Mouse (Mus musculus) kidney, embryonic 16.5 days (tissue): ENCODE data around the gene Maml3. TPM values are rescaled to one million over a fixed set of nuclear protein-coding genes. Genes with fewer than 3 reads are reported as not detected.
A peak's percentile ranks its signal among the peaks of the same experiment; 100 is the strongest.

Experiments used
- ATAC-seq: fragments of 200-750 bp; cut with Nextera tagmentation; 2 replicates; pipeline ENCODE4 v1.8.0; 2017; ENCODE audit warnings: moderate TSS enrichment; ENCODE audit not compliant: low FRiP score, low TSS enrichment
- H3K27ac ChIP-seq: fragments of 300-500 bp; sonication (generic); 2 replicates; pipeline ENCODE4 v1.5.1; 2014; ENCODE audit warnings: low read length
- H3K27me3 ChIP-seq: fragments of 300-500 bp; sonication (generic); 2 replicates; pipeline ENCODE4 v1.6.1; 2014; ENCODE audit warnings: low read length, control low read depth, mixed read lengths; ENCODE audit not compliant: insufficient read depth
- H3K36me3 ChIP-seq: fragments of 300-500 bp; sonication (generic); 2 replicates; pipeline ENCODE4 v1.6.1; 2014; ENCODE audit warnings: low read length, control low read depth, mixed read lengths; ENCODE audit not compliant: insufficient read depth
- H3K4me1 ChIP-seq: fragments of 300-500 bp; sonication (generic); 2 replicates; pipeline ENCODE4 v1.6.1; 2014; ENCODE audit warnings: low read length, control low read depth, mixed read lengths; ENCODE audit not compliant: insufficient read depth
- H3K4me2 ChIP-seq: fragments of 300-500 bp; sonication (generic); replicated peaks from 2 replicates; pipeline ENCODE4 v1.6.1; 2014; ENCODE audit warnings: low read depth, low read length
- H3K4me3 ChIP-seq: fragments of 300-500 bp; sonication (generic); 2 replicates; pipeline ENCODE4 v1.5.1; 2014; ENCODE audit warnings: mild to moderate bottlenecking, low read length
- H3K9ac ChIP-seq: fragments of 300-500 bp; sonication (generic); replicated peaks from 2 replicates; pipeline ENCODE4 v1.6.1; 2014; ENCODE audit warnings: low read length
- H3K9me3 ChIP-seq: fragments of 300-500 bp; sonication (generic); 2 replicates; pipeline ENCODE4 v1.6.1; 2016; ENCODE audit warnings: low read length, control low read depth
- WGBS: fragments of 180-500 bp; shearing (Covaris S2); extraction: QIAGEN DNeasy Blood & Tissue Kit; methylation state at CpG from one replicate; pipeline ENCODE4 v1.1.7; 2014; 5-methylcytosine and 5-hydroxymethylcytosine counted together
- polyA plus RNA-seq: library from polyadenylated mRNA; unstranded; fragments of >200 nt; fragmentation: Nextera tagmentation; extraction: Ambion mirVana; gene quantifications from 2 replicates; pipeline ENCODE4 v1.2.1, GENCODE M21; 2015

The Maml3 gene
- polyA plus RNA-seq, 1 experiment from 2014 or later: 6.7 TPM

DNA sequence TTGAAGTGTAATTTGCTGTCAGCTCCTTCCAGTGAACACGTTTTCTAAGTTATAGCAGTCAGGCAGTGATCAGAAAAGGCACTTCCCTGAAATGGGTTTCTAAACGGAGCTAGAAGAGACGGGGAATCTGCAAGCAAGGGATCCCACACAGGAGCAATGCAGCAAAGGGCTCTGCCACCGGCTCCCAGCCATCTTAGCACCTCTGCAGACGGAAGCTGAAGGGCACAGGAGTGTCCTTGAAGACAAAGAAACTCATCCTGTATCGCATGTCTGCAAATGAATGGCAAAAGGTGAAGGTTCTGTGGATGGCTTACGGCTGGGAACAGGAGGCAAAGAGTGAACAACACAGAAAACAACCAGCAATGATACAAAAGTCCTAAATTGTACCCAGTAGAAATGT is 319.1 kb downstream of the Maml3 start:
- no peaks in the 10 kb centered on the region for H3K27me3 ChIP-seq
- H3K4me3 ChIP-seq: no peak overlapping the region
- no peak overlapping the region for H3K9ac ChIP-seq
- WGBS: 76% methylated on average over 7 of the region's 7 CpGs
- no peak for ATAC-seq
- no peak overlapping the region for H3K27ac ChIP-seq
- H3K9me3 ChIP-seq: no peaks in the 10 kb centered on the region
- no peak overlapping the region for H3K4me2 ChIP-seq
- no peaks in the 10 kb centered on the region for H3K36me3 ChIP-seq
- peaks cover 16% of the 10 kb centered on the region for H3K4me1 ChIP-seq

DNA sequence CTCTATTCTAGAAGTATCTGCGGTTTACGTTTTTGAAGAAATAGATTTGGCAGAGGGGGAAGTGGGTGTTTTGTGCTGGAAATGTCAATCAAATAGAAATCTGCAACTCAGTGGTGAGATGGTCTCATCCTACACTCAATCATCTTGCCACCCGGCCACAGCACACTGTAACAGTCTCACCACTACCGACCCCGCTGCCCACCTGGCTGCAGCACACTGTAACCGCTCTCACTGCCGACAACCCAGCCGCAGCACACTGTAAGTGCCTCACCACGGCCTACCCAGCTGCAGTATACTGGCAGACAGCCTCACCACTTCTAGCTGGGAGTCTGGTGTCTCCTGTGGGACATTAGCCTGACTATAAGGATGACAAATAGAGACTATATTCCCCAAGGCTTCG is 322.7 kb downstream of the Maml3 start:
- no peak for ATAC-seq
- WGBS: 87% methylated on average over 10 of the region's 10 CpGs
- H3K4me3 ChIP-seq: no peak overlapping the region
- H3K9ac ChIP-seq: no peak overlapping the region
- peaks cover 19% of the 10 kb centered on the region for H3K4me1 ChIP-seq
- H3K9me3 ChIP-seq: no peaks in the 10 kb centered on the region
- no peak overlapping the region for H3K27ac ChIP-seq
- H3K27me3 ChIP-seq: no peaks in the 10 kb centered on the region
- H3K4me2 ChIP-seq: no peak overlapping the region
- H3K36me3 ChIP-seq: no peaks in the 10 kb centered on the region

DNA sequence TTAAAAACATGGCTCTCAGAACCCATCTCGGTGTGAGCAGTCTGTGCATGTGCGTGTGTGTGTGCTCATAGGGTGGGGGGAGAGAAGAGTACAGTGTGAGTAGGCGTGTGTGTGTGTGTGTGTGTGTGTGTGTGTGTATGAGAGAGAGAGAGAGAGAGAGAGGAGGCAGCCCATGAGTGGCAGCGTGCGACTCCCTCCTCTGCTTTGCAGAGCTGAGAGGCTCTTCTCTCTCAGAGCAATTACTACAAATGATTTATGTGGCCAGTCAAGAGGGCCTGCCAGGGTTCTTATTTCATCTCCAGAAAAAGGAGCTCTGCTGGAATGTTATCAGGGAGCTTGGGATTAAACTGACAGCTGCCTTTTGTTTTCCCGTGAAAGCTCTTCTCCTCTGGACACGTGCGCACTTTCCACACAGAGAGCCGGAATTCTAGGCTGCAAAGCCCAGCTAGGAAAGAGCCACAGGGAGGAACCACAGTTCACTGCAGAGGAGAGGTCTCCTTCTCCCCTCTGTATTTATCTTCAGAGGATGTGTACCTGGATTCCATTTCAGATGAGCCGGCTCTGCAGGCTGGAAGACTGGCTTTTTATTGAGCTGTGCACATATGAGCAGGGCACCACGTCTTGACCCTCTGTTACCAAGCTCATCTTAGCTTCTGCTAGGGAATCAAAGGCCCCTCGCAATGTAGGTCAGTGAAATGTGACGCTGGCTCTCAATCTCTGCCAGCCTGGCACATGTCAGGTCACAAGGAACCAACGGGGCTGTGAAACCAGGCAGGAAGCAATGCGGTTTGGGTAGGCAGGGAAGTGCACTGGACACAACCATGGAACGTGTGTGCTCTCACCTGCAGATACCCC is 325.9 kb downstream of the Maml3 start:
- Histone ChIP-seq H3K27ac (peak overlapping the region; percentile 69), H3K4me3 (no peak overlapping the region), H3K36me3 (no peaks in the 10 kb centered on the region), H3K4me2 (peak overlapping the region; percentile 19; the same call in 1 of the 2 replicates), H3K4me1 (peaks cover 19% of the 10 kb centered on the region), H3K9me3 (no peaks in the 10 kb centered on the region), H3K9ac (0 out of 2 replicates have a peak overlapping the region, but pooled peaks have one; percentile 18), H3K27me3 (no peaks in the 10 kb centered on the region)
- peak; percentile 87 for ATAC-seq
- WGBS: 8% methylated on average over 16 of the region's 16 CpGs

DNA sequence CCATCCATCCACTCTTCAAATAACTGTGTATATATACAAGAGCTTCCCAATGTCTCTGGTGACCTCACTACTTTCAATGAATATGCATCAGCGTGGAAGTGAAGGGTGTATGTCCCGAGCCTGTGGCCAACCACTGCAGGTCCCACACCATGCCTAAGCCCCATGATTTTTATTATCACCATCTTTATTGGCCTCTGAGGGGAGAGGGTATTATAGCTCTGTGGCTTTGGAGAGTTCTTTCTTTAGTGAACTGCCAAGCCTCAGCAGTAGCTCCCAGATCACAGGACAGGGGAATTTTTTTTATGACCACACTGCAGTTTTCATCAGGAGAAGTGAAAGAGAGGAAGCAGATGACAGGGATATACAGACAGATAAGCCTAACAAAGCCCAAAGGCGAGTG is 326.7 kb downstream of the Maml3 start:
- Histone ChIP-seq H3K36me3 (no peaks in the 10 kb centered on the region), H3K4me1 (peaks cover 19% of the 10 kb centered on the region), H3K27me3 (no peaks in the 10 kb centered on the region), H3K9me3 (no peaks in the 10 kb centered on the region), H3K4me2 (peak overlapping the region; percentile 19; the same call in 1 of the 2 replicates), H3K4me3 (no peak overlapping the region), H3K9ac (0 out of 2 replicates have a peak overlapping the region, but pooled peaks have one; percentile 18), H3K27ac (peak overlapping the region; percentile 69)
- 41% methylated on average over 3 of the region's 3 CpGs for WGBS
- ATAC-seq: no peak

DNA sequence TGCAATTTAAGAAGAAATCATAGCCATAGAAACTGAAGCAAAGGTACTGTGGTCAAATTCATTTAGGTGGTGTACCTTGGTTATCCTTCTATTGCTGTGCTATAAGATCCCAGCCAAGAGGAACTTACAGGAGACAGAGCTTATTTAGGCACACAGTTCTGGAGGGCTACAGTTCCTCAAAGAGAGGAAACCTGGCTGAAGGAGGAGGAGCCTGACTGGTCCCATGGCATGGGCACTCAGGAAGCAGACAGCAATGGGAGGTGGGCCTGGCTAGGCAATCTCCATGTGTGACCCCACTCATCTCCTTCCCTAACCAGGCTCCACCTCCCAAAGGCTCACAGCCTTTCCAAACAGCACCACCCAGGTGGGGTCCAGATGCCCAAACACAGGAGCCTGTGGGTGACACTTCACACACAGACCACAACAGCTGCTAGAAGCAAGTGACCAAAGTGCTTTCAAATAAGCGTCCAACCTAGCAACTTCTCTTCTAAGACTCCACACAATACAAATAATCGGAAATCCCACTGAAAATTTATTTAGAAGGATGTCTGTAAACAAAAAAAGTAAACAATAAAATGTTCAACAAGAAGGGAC is 328.8 kb downstream of the Maml3 start:
- no peak overlapping the region for H3K27ac ChIP-seq
- ATAC-seq: no peak
- H3K4me2 ChIP-seq: no peak overlapping the region
- H3K9ac ChIP-seq: no peak overlapping the region
- no peaks in the 10 kb centered on the region for H3K36me3 ChIP-seq
- peaks cover 25% of the 10 kb centered on the region for H3K4me1 ChIP-seq
- no peaks in the 10 kb centered on the region for H3K9me3 ChIP-seq
- 81% methylated on average over 2 of the region's 2 CpGs for WGBS
- H3K27me3 ChIP-seq: no peaks in the 10 kb centered on the region
- H3K4me3 ChIP-seq: no peak overlapping the region

DNA sequence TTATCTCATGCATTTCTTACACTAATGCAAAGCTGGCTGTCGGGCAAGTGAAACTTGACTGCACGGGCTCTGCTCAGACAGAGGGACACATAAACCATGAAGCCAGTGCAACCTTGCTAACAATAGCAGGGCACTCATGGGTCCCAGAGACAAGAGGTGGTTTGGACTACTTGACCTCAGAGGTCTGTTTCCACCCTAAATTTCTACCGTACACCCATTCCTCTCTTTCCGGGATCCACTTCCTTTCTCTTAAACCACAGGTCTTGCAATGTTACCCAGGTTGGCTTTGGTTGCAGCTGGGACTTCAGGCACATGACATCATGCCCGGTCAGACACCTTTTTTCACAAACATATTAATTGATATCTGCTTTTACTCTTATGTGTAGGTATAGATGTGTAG is 331.3 kb downstream of the Maml3 start:
- Histone ChIP-seq H3K4me1 (peaks cover 14% of the 10 kb centered on the region), H3K4me3 (no peak overlapping the region), H3K27ac (no peak overlapping the region), H3K4me2 (no peak overlapping the region), H3K9me3 (no peaks in the 10 kb centered on the region), H3K36me3 (no peaks in the 10 kb centered on the region), H3K27me3 (no peaks in the 10 kb centered on the region), H3K9ac (no peak overlapping the region)
- WGBS: 66% methylated on average over 5 of the region's 5 CpGs
- no peak for ATAC-seq

DNA sequence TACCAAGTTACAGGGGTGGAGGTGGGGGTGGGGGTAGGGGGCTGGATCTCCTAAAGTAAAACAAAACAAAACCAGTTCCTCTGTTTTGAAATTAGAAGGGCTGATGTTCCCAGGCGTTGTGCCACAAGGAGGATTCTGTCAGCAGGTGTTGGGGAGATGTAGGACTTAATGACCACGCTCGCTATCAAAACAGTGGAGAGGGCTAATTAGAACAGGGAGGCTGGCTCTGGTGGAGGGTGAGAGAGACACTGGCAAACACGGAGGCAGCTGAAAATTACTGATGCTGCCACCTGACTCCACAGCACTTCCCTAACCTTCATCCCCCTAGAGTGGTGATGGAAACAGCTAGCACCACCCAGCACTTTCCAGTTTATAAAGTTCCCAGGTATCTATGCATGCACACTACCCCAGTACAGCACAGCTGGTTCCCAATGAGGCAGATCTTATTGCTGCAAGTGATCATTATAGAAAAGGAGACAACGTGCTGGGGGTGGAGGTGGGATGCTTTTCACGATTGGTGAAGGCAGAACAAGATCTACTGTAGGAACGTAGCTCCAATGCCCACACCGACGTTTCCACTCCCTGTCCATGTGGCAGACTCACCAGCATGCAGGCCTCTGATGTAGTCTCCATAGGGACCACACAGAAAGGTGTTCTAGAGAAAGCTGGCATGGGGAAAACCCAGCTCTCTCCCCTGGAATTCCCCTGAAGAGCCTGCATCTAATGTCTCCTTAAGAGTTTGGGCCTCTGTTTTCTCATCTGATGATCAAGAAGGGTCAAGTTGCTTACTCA is 332.8 kb downstream of the Maml3 start:
- peaks cover 9% of the 10 kb centered on the region for H3K4me1 ChIP-seq
- no peak overlapping the region for H3K4me3 ChIP-seq
- H3K27me3 ChIP-seq: no peaks in the 10 kb centered on the region
- H3K9ac ChIP-seq: no peak overlapping the region
- H3K36me3 ChIP-seq: no peaks in the 10 kb centered on the region
- WGBS: 38% methylated on average over 9 of the region's 9 CpGs
- H3K9me3 ChIP-seq: no peaks in the 10 kb centered on the region
- ATAC-seq: peak; percentile 69
- no peak overlapping the region for H3K27ac ChIP-seq
- H3K4me2 ChIP-seq: no peak overlapping the region

DNA sequence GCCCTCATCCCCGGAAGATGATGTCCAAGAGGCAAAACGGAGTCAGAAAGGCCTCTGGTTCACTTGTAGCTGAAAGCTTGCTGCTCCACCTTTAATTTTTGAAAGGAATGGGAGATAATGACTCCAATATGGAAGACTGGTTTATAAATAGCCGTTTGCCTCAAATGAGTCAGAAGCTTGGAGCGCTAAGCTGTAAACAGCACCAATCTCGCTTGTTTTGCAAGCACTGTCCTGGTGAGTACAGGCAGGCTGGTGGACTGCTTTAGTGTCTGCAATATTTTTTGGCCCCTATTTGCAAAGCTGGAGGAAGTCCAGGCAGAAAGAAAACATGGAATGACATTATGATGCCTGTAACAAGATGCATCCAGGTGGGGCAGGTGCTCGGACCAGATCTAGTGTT is 335.7 kb downstream of the Maml3 start:
- Histone ChIP-seq H3K36me3 (no peaks in the 10 kb centered on the region), H3K9me3 (no peaks in the 10 kb centered on the region), H3K9ac (no peak overlapping the region), H3K27ac (no peak overlapping the region), H3K4me3 (no peak overlapping the region), H3K27me3 (no peaks in the 10 kb centered on the region), H3K4me1 (peaks cover 10% of the 10 kb centered on the region), H3K4me2 (no peak overlapping the region)
- no peak for ATAC-seq
- 90% methylated on average over 6 of the region's 6 CpGs for WGBS

DNA sequence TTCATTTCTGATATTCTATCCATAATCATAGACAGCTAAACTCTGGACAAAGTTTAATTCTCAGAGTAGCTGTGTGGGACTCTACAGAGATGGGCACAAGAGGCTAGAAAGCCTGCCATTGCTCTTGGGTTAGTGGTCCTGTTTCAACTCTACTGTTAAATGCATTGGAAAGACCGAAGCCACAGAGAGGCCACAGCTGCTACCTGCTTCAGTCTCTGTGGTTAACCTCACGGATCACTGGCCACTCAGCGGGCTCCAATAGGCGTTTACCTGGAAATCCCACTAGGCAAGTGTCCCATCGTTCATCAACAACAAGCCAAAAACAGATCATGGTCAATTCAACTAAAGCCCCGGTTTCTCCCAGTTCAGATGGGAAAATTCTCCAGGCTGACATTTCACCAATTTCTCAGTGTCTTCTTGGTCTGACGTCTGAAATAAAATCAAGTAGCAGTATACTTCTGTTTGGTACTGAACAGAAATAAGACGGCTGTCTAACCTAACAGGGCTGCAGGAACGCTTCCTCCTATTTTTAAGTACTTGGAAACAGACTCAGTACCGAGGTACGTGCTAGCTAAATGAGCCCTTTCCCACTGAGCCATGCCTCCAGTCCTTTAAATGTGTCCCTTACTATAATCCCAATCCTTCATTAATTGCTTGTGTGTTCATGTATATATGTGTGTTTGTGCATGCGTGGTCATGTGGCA is 339.5 kb downstream of the Maml3 start:
- no peak overlapping the region for H3K4me2 ChIP-seq
- H3K36me3 ChIP-seq: no peaks in the 10 kb centered on the region
- H3K9ac ChIP-seq: no peak overlapping the region
- H3K9me3 ChIP-seq: no peaks in the 10 kb centered on the region
- no peak overlapping the region for H3K4me3 ChIP-seq
- ATAC-seq: no peak
- peaks cover 4% of the 10 kb centered on the region; the same call in 1 of the 2 replicates for H3K4me1 ChIP-seq
- H3K27me3 ChIP-seq: no peaks in the 10 kb centered on the region
- no peak overlapping the region for H3K27ac ChIP-seq
- WGBS: 69% methylated on average over 12 of the region's 12 CpGs
